In the genomic region with DNA sequence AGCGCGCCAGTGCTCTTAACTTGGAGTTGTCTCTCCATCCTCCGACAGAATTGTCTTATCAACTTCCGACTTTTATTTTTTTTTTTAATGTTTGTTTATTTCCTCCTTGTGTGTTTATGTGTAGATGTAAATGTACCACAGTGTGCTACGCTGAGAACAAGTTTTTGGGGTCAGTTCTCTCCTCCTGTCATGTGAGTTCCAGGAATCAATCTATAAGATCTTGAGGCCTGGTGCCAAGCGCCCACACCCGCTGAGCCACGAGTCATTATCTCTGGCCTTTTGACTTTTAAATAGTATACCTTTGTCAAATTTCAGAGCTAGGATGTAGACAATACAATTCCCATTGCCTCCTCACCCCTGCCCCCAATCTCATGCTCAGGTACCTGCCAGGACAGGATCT, we compare ENCODE assay signal across 14 mouse cellular contexts. TPM values are rescaled to one million over a fixed set of nuclear protein-coding genes. Genes with fewer than 3 reads are reported as not detected.
DNase-seq lines count a peak whose midpoint lies in the region; ATAC-seq and TF ChIP-seq lines count a peak whose summit lies in the region.
"Had no signal": no experiment of that assay in that cellular context is flagged by ENCODE, and none has a peak within 500 bp of the region (broad histone marks: within the 10 kb centered on the region; RNA-seq: fewer than 3 reads in every experiment).

No protein-coding gene starts in this region.

- H3K36me3 ChIP-seq in heart, embryonic 16.5 days (ENCODE audit: control insufficient read depth, insufficient read depth): no peaks in the 10 kb centered on the region
- H3K36me3 ChIP-seq in midbrain, embryonic 10.5 days: no peaks in the 10 kb centered on the region

- TF ChIP-seq CTCF in cerebellum, adult 2 months (IDR thresholded peaks at IDR 0.05; ENCODE audit: borderline replicate concordance, insufficient read depth, low read depth, low read length): no peak

- no peak overlapping the region for H3K9ac ChIP-seq in heart, embryonic 16.5 days (ENCODE audit: low read length)

- DNase-seq in cerebellum, adult 2 months: no peak
- no peak for DNase-seq in heart, adult 9 months (ENCODE audit: low spot score in 2 of 2)
- peak; percentile 45 for DNase-seq in c-Kit-positive CD71-positive TER-119-negative erythroid progenitor cells, embryonic 14.5 days (ENCODE audit: low read depth)
- DNase-seq in midbrain, embryonic 10.5 days (ENCODE audit: low spot score): no peak
- no peak for DNase-seq in adrenal gland, adult 2 months
- DNase-seq in cerebellum, postnatal 4 days (ENCODE audit: low spot score in 2 of 2): no peak
- DNase-seq: cerebellum, adult 11 months; embryo, embryonic 11 days had no signal

- no peak overlapping the region for H3K4me2 ChIP-seq in heart, embryonic 16.5 days (ENCODE audit: low read depth, low read length)

- no peak overlapping the region for H3K4me3 ChIP-seq in cerebellum, adult 2 months (replicated peaks; ENCODE audit: insufficient read depth, low read depth, low read length)
- no peak overlapping the region for H3K4me3 ChIP-seq in heart, embryonic 16.5 days (ENCODE audit: low read length)
- no peak overlapping the region for H3K4me3 ChIP-seq in midbrain, embryonic 10.5 days

- no peak for ATAC-seq in cerebellum, adult (ENCODE audit: insufficient number of reproducible peaks, low FRiP score, low TSS enrichment)
- ATAC-seq in heart, embryonic 16.5 days (replicated peaks; ENCODE audit: extremely low read depth, insufficient read depth, low FRiP score): no peak

- H3K27me3 ChIP-seq in cerebellum, adult 2 months (ENCODE audit: control insufficient read depth, insufficient read depth, low read length): no peaks in the 10 kb centered on the region
- no peaks in the 10 kb centered on the region for H3K27me3 ChIP-seq in heart, embryonic 16.5 days (ENCODE audit: control insufficient read depth, insufficient read depth, low read length)
- no peaks in the 10 kb centered on the region for H3K27me3 ChIP-seq in midbrain, embryonic 10.5 days (ENCODE audit: low read depth, poor library complexity, severe bottlenecking)

- 0 out of 2 replicates have a peak overlapping the region, but pooled peaks have one; percentile 31 for H3K27ac ChIP-seq in cerebellum, adult 2 months (ENCODE audit: insufficient read depth, low read length)
- peak overlapping the region; percentile 83 for H3K27ac ChIP-seq in heart, embryonic 16.5 days (ENCODE audit: low read length)
- peak overlapping the region; percentile 52; the same call in 1 of the 2 replicates for H3K27ac ChIP-seq in midbrain, embryonic 10.5 days (replicated peaks)
- H3K27ac ChIP-seq: kidney, postnatal 0 days had no signal

- TF ChIP-seq POLR2A in cerebellum, adult 2 months (IDR thresholded peaks at IDR 0.05; ENCODE audit: borderline replicate concordance, insufficient read depth, low read length): no peak

- H3K4me1 ChIP-seq in cerebellum, adult 2 months (ENCODE audit: control insufficient read depth, insufficient read depth, low read length): peaks cover 16% of the 10 kb centered on the region
- H3K4me1 ChIP-seq in heart, embryonic 16.5 days (ENCODE audit: control insufficient read depth, insufficient read depth, low read length): peaks cover 34% of the 10 kb centered on the region
- peaks cover 17% of the 10 kb centered on the region for H3K4me1 ChIP-seq in midbrain, embryonic 10.5 days

- no peaks in the 10 kb centered on the region for H3K9me3 ChIP-seq in heart, embryonic 16.5 days (replicated peaks; ENCODE audit: control insufficient read depth, low read length)
- H3K9me3 ChIP-seq in midbrain, embryonic 10.5 days (replicated peaks): no peaks in the 10 kb centered on the region

- whole genome bisulfite sequencing in cerebellum, adult 2 months: 76% methylated on average over 8 of the region's 8 CpGs
- WGBS in heart, embryonic 16.5 days: 71% methylated on average over 8 of the region's 8 CpGs
- WGBS in midbrain, embryonic 10.5 days: 88% methylated on average over 8 of the region's 8 CpGs

RNA-seq across cellular contexts. Expression of gene Kat2b, which starts 28.9 kb away (rescaled TPM):
- polyA plus RNA-seq in cerebellum, adult 2 months (2012; rRNA removed): 40.5 and 43.4 TPM in 2 replicates
- 10.7 and 12.1 TPM in 2 replicates for polyA plus RNA-seq in heart, embryonic 16.5 days (2015; fragmentation: Nextera tagmentation; extraction: Ambion mirVana)
- 2.6 and 3.1 TPM in 2 replicates for polyA plus RNA-seq in midbrain, embryonic 10.5 days (2016; fragmentation: Nextera tagmentation; extraction: Ambion mirVana)
- total RNA-seq in adrenal gland, adult 2 months (2021): 10 to 100 TPM; 76.0 to 81.3 TPM
- polyA plus RNA-seq in adrenal gland, adult 2 months (2012; rRNA removed): 20.7 and 25.2 TPM in 2 replicates

RNA-seq across cellular contexts. Expression of gene Pp2d1, which starts 56.3 kb away (rescaled TPM):
- not detected in 2 replicates for polyA plus RNA-seq in cerebellum, adult 2 months (2012; rRNA removed)
- 0.07 and 0.14 TPM in 2 replicates for polyA plus RNA-seq in heart, embryonic 16.5 days (2015; fragmentation: Nextera tagmentation; extraction: Ambion mirVana)
- polyA plus RNA-seq in midbrain, embryonic 10.5 days (2016; fragmentation: Nextera tagmentation; extraction: Ambion mirVana): 0.15 and 0.29 TPM in 2 replicates
- total RNA-seq in adrenal gland, adult 2 months (2021): not detected
- not detected in 2 replicates for polyA plus RNA-seq in adrenal gland, adult 2 months (2012; rRNA removed)
- total RNA-seq: layer of hippocampus, postnatal 25 days; megakaryocyte, adult 5-6 weeks had no signal
- polyA plus RNA-seq: gonadal fat pad, adult 2 months had no signal

Comparison
In these comparisons a context has a peak if more than half of its experiments do, and no peak if none do; other contexts are left out.
1. H3K27ac ChIP-seq: peak in every context shown above with its lines; median percentile 83 in heart, embryonic 16.5 days; 52 in midbrain, embryonic 10.5 days; 31 in cerebellum, adult 2 months.